Mouse (Mus musculus): Measurements from ENCODE around the gene Optn. TPM values are rescaled to one million over a fixed set of nuclear protein-coding genes. Genes with fewer than 3 reads are reported as not detected.

Optn gene
- total and polyA plus RNA-seq, 2 experiments from 2014 or later: 28.7 to 35.0 TPM

GRCm38 (mm10) chr2:5011898-5012490 is 51.9 kb downstream of the Optn start:
- Histone ChIP-seq H3K27ac (ENCODE audit: low read depth, low read length) (no peak overlapping the region), H3K36me3 (ENCODE audit: insufficient read depth, low read length) (no peaks in the 10 kb centered on the region), H3K27me3 (ENCODE audit: insufficient read depth, low read length) (no peaks in the 10 kb centered on the region), H3K9me3 (ENCODE audit: low read length) (no peaks in the 10 kb centered on the region), H3K4me3 (ENCODE audit: low read depth, low read length) (peak overlapping the region; percentile 50), H3K9ac (replicated peaks; ENCODE audit: low read length, poor library complexity, severe bottlenecking) (no peak overlapping the region), H3K4me2 (ENCODE audit: low read depth, low read length, poor library complexity, severe bottlenecking) (peak overlapping the region; percentile 80), H3K4me1 (ENCODE audit: insufficient read depth, low read length) (no peaks in the 10 kb centered on the region)
- WGBS: 16% methylated on average over 8 of the region's 8 CpGs
- ATAC-seq (ENCODE audit: low FRiP score) (no peak), DNase-seq (ENCODE audit: low spot score) (no peak)
- no peak for TF ChIP-seq CTCF (IDR thresholded peaks at IDR 0.05)

GRCm38 (mm10) chr2:5007107-5007506 is 56.7 kb downstream of the Optn start:
- Histone ChIP-seq H3K27ac (ENCODE audit: low read depth, low read length) (no peak overlapping the region), H3K9ac (replicated peaks; ENCODE audit: low read length, poor library complexity, severe bottlenecking) (no peak overlapping the region), H3K4me1 (ENCODE audit: insufficient read depth, low read length) (no peaks in the 10 kb centered on the region), H3K4me2 (ENCODE audit: low read depth, low read length, poor library complexity, severe bottlenecking) (no peak overlapping the region), H3K36me3 (ENCODE audit: insufficient read depth, low read length) (no peaks in the 10 kb centered on the region), H3K9me3 (ENCODE audit: low read length) (no peaks in the 10 kb centered on the region), H3K4me3 (ENCODE audit: low read depth, low read length) (no peak overlapping the region), H3K27me3 (ENCODE audit: insufficient read depth, low read length) (no peaks in the 10 kb centered on the region)
- 83% methylated on average over 4 of the region's 4 CpGs for WGBS
- no peak for ATAC-seq (ENCODE audit: low FRiP score)
- no peak for TF ChIP-seq CTCF (IDR thresholded peaks at IDR 0.05)
- DNase-seq (ENCODE audit: low spot score): no peak

GRCm38 (mm10) chr2:5001266-5001665 is 62.6 kb downstream of the Optn start:
- Histone ChIP-seq H3K9me3 (ENCODE audit: low read length) (no peaks in the 10 kb centered on the region), H3K4me1 (ENCODE audit: insufficient read depth, low read length) (no peaks in the 10 kb centered on the region), H3K4me2 (ENCODE audit: low read depth, low read length, poor library complexity, severe bottlenecking) (no peak overlapping the region), H3K27me3 (ENCODE audit: insufficient read depth, low read length) (no peaks in the 10 kb centered on the region), H3K9ac (replicated peaks; ENCODE audit: low read length, poor library complexity, severe bottlenecking) (no peak overlapping the region), H3K27ac (ENCODE audit: low read depth, low read length) (no peak overlapping the region), H3K36me3 (ENCODE audit: insufficient read depth, low read length) (no peaks in the 10 kb centered on the region), H3K4me3 (ENCODE audit: low read depth, low read length) (no peak overlapping the region)
- WGBS: 96% methylated on average over 6 of the region's 6 CpGs
- TF ChIP-seq CTCF (IDR thresholded peaks at IDR 0.05): no peak
- ATAC-seq (ENCODE audit: low FRiP score) (no peak), DNase-seq (ENCODE audit: low spot score) (no peak)

GRCm38 (mm10) chr2:4998905-4999304 is 64.9 kb downstream of the Optn start:
- Histone ChIP-seq H3K4me1 (ENCODE audit: insufficient read depth, low read length) (no peaks in the 10 kb centered on the region), H3K27me3 (ENCODE audit: insufficient read depth, low read length) (no peaks in the 10 kb centered on the region), H3K27ac (ENCODE audit: low read depth, low read length) (no peak overlapping the region), H3K9me3 (ENCODE audit: low read length) (no peaks in the 10 kb centered on the region), H3K4me3 (ENCODE audit: low read depth, low read length) (no peak overlapping the region), H3K4me2 (ENCODE audit: low read depth, low read length, poor library complexity, severe bottlenecking) (no peak overlapping the region), H3K9ac (replicated peaks; ENCODE audit: low read length, poor library complexity, severe bottlenecking) (no peak overlapping the region), H3K36me3 (ENCODE audit: insufficient read depth, low read length) (no peaks in the 10 kb centered on the region)
- TF ChIP-seq CTCF (IDR thresholded peaks at IDR 0.05): peak; percentile 57
- no peak for ATAC-seq (ENCODE audit: low FRiP score)
- WGBS: 83% methylated on average over 3 of the region's 3 CpGs
- no peak for DNase-seq (ENCODE audit: low spot score)

- ATAC-seq (ENCODE audit: low FRiP score): no peak
- H3K9ac ChIP-seq (replicated peaks; ENCODE audit: low read length, poor library complexity, severe bottlenecking): no peak overlapping the region
- no peak overlapping the region for H3K4me2 ChIP-seq (ENCODE audit: low read depth, low read length, poor library complexity, severe bottlenecking)
- no peaks in the 10 kb centered on the region for H3K9me3 ChIP-seq (ENCODE audit: low read length)
- no peak for TF ChIP-seq CTCF (IDR thresholded peaks at IDR 0.05)
- no peak overlapping the region for H3K27ac ChIP-seq (ENCODE audit: low read depth, low read length)
- H3K27me3 ChIP-seq (ENCODE audit: insufficient read depth, low read length): no peaks in the 10 kb centered on the region
- no peak for DNase-seq (ENCODE audit: low spot score)
- H3K4me1 ChIP-seq (ENCODE audit: insufficient read depth, low read length): no peaks in the 10 kb centered on the region
- no peaks in the 10 kb centered on the region for H3K36me3 ChIP-seq (ENCODE audit: insufficient read depth, low read length)
- no peak overlapping the region for H3K4me3 ChIP-seq (ENCODE audit: low read depth, low read length)
- 95% methylated on average over 6 of the region's 6 CpGs for WGBS
Observed at GRCm38 (mm10) chr2:4996421-4996824, 67.4 kb downstream of the Optn start.

GRCm38 (mm10) chr2:4995646-4996045 is 68.2 kb downstream of the Optn start:
- no peak for ATAC-seq (ENCODE audit: low FRiP score)
- 96% methylated on average over 11 of the region's 11 CpGs for WGBS

More at GRCm38 (mm10) chr2:4995646-4996045, 68.2 kb downstream of the Optn start:
- Histone ChIP-seq H3K4me2 (ENCODE audit: low read depth, low read length, poor library complexity, severe bottlenecking) (no peak overlapping the region), H3K9me3 (ENCODE audit: low read length) (no peaks in the 10 kb centered on the region), H3K4me3 (ENCODE audit: low read depth, low read length) (no peak overlapping the region), H3K4me1 (ENCODE audit: insufficient read depth, low read length) (no peaks in the 10 kb centered on the region), H3K27me3 (ENCODE audit: insufficient read depth, low read length) (no peaks in the 10 kb centered on the region), H3K9ac (replicated peaks; ENCODE audit: low read length, poor library complexity, severe bottlenecking) (no peak overlapping the region), H3K36me3 (ENCODE audit: insufficient read depth, low read length) (no peaks in the 10 kb centered on the region), H3K27ac (ENCODE audit: low read depth, low read length) (no peak overlapping the region)
- no peak for DNase-seq (ENCODE audit: low spot score)
- TF ChIP-seq CTCF (IDR thresholded peaks at IDR 0.05): no peak
